Mouse (Mus musculus) cerebellum, adult 2 months (tissue): Measurements from ENCODE around the gene Nptn. TPM values are rescaled to one million over a fixed set of nuclear protein-coding genes. Genes with fewer than 3 reads are reported as not detected.
"Not testable (repeated sequence)": the region's sequence is repeated elsewhere in the genome, so short reads cannot be mapped to it uniquely, and the experiment has no call there.

Source experiments
- DNase-seq, 2 experiments: peaks; one replicate each; pipeline ENCODE4 v3.0.0; 2021
- H3K27ac ChIP-seq: fragments of 200-500 bp; 2 replicates; pipeline ENCODE4 v1.5.1; 2012; ENCODE audit warnings: low read length, control low read depth, inconsistent platforms; ENCODE audit not compliant: insufficient read depth
- H3K27me3 ChIP-seq: fragments of 200-500 bp; 2 replicates; pipeline ENCODE4 v1.6.1; 2012; ENCODE audit warnings: inconsistent platforms, mild to moderate bottlenecking, low read length, moderate library complexity; ENCODE audit not compliant: control insufficient read depth, insufficient read depth
- H3K4me1 ChIP-seq: fragments of 200-500 bp; 2 replicates; pipeline ENCODE4 v1.6.1; 2011; ENCODE audit warnings: low read length; ENCODE audit not compliant: control insufficient read depth, insufficient read depth
- H3K4me3 ChIP-seq: fragments of 200-500 bp; replicated peaks from 2 replicates; pipeline ENCODE3; 2011; ENCODE audit warnings: mild to moderate bottlenecking, low read depth, low read length, control low read depth; ENCODE audit not compliant: insufficient read depth
- CTCF ChIP-seq: fragments of 200-500 bp; IDR thresholded peaks from 2 replicates; pipeline ENCODE4 v1.5.1; 2011; ENCODE audit warnings: low read depth, mild to moderate bottlenecking, control low read depth, low read length, moderate library complexity, borderline replicate concordance; ENCODE audit not compliant: insufficient read depth
- POLR2A ChIP-seq: fragments of 200-500 bp; IDR thresholded peaks from 2 replicates; pipeline ENCODE4 v1.6.1; 2011; ENCODE audit warnings: low read length, control low read depth, borderline replicate concordance; ENCODE audit not compliant: insufficient read depth
- WGBS: fragments of 180-500 bp; shearing (Covaris S2); methylation state at CpG from one replicate; pipeline ENCODE4 v1.1.7; 2018; 5-methylcytosine and 5-hydroxymethylcytosine counted together
- polyA plus RNA-seq: library from polyadenylated mRNA; depleted of rRNA; stranded (reverse); fragments of >200 nt; gene quantifications from 2 replicates; pipeline ENCODE4 v1.2.3, GENCODE M21; 2012

Gene Nptn
- polyA plus RNA-seq, 1 experiment = 1,284 TPM

- Histone ChIP-seq H3K27ac (no peak overlapping the region), H3K4me3 (no peak overlapping the region), H3K27me3 (no peaks in the 10 kb centered on the region), H3K4me1 (no peaks in the 10 kb centered on the region)
- WGBS = 100% methylated on average over 1 of the region's 1 CpGs
- no peak for DNase-seq
- TF ChIP-seq POLR2A (no peak), CTCF (no peak)
Observed at GRCm38 (mm10) chr9:58571001-58571400, 11.0 kb upstream of the Nptn start.

- WGBS = 30% methylated on average over 3 of the region's 3 CpGs
- no peak overlapping the region for H3K4me3 ChIP-seq
- TF ChIP-seq POLR2A (no peak), CTCF (peak; percentile 88)
- no peaks in the 10 kb centered on the region; the same call in 1 of the 2 replicates for H3K4me1 ChIP-seq
- DNase-seq = peak; percentile 79 to 80
- no peak overlapping the region for H3K27ac ChIP-seq
- H3K27me3 ChIP-seq = no peaks in the 10 kb centered on the region
Observed at GRCm38 (mm10) chr9:58578669-58579068, 3.4 kb upstream of the Nptn start.

GRCm38 (mm10) chr9:58580453-58581195 lies 1.4 kb upstream of the Nptn start:
- not testable (repeated sequence) for H3K27me3 ChIP-seq, H3K27ac ChIP-seq, DNase-seq, H3K4me3 ChIP-seq, H3K4me1 ChIP-seq
- WGBS = 78% methylated on average over 10 of the region's 10 CpGs

- H3K27me3 ChIP-seq = no peaks in the 10 kb centered on the region
- peak overlapping the region; percentile 39 for H3K4me3 ChIP-seq
- H3K4me1 ChIP-seq = peaks cover 3% of the 10 kb centered on the region; the same call in 1 of the 2 replicates
- DNase-seq = no peak
- peak overlapping the region; percentile 74 for H3K27ac ChIP-seq
- 21% methylated on average over 8 of the region's 8 CpGs for WGBS
- no peak for TF ChIP-seq POLR2A
Observed at GRCm38 (mm10) chr9:58581283-58581930, 633 bp upstream of the Nptn start.

GRCm38 (mm10) chr9:58582581-58583266 lies 684 bp downstream of the Nptn start:
- Histone ChIP-seq H3K4me3 (peak overlapping the region; percentile 87), H3K27ac (peak overlapping the region; percentile 94), H3K4me1 (peaks cover 3% of the 10 kb centered on the region; the same call in 1 of the 2 replicates), H3K27me3 (no peaks in the 10 kb centered on the region)
- under 1% methylated on average over 42 of the region's 42 CpGs for WGBS
- DNase-seq = peak; percentile 68 to 80
- no peak for TF ChIP-seq CTCF
- TF ChIP-seq POLR2A = peak; percentile 20; the same call in 1 of the 2 replicates

GRCm38 (mm10) chr9:58583267-58583641 lies 1.2 kb downstream of the Nptn start:
- TF ChIP-seq POLR2A = no peak
- TF ChIP-seq CTCF = no peak
- Histone ChIP-seq H3K27ac (peak overlapping the region; percentile 94; the same call in 1 of the 2 replicates), H3K4me1 (peaks cover 3% of the 10 kb centered on the region; the same call in 1 of the 2 replicates), H3K27me3 (no peaks in the 10 kb centered on the region), H3K4me3 (peak overlapping the region; percentile 87)
- under 1% methylated on average over 8 of the region's 8 CpGs for WGBS
- DNase-seq = peak; percentile 27 to 43

- Histone ChIP-seq H3K4me3 (peak overlapping the region; percentile 9), H3K4me1 (peaks cover 3% of the 10 kb centered on the region; the same call in 1 of the 2 replicates), H3K27ac (no peak overlapping the region), H3K27me3 (no peaks in the 10 kb centered on the region)
- DNase-seq = no peak
- TF ChIP-seq POLR2A (no peak), CTCF (no peak)
- WGBS = 47% methylated on average over 1 of the region's 1 CpGs
Observed at GRCm38 (mm10) chr9:58584323-58584722, 2.3 kb downstream of the Nptn start.
